Mouse (Mus musculus): ENCODE measurements around the gene Edem1. TPM values are rescaled to one million over a fixed set of nuclear protein-coding genes. Genes with fewer than 3 reads are reported as not detected.

Gene Edem1
- total and polyA plus RNA-seq, 3 experiments: 70.9 to 216 (median 157) TPM

DNA sequence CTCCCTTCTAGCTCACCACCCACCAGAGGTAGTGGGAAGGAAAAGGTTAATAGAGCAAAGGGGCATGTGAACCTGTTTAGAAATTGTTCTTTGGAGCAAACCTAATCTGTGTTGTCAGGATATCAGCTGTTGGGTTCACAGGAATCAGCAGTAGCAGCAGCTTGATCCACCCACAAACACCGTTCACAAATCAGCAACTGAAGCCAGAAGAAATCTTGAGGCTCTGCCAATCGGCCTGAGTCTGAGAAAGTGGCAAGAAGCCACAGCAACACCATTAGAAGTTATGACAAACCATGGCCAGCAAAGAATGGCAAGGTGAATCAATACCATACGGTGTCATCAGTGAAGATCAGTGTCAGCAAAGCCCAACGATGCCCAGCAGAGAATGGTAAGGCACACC, 42.8 kb downstream of the Edem1 start:
- in situ Hi-C loops (cut with MboI; ENCODE audit: low pct_ligation_motif_present, low pct_unique_long_range_greater_than_20kb, low sequenced_read_pairs): loop anchor here (25.0 kb wide), 1 partner anchor 291 kb away; no protein-coding TSS in a partner anchor
- no peak overlapping the region for H3K4me2 ChIP-seq (ENCODE audit: insufficient read depth, low read depth, poor library complexity, severe bottlenecking)
- dilution Hi-C loops (cut with MboI; ENCODE audit: extremely low pct_ligation_motif_present, extremely low pct_unique_long_range_greater_than_20kb, low sequenced_read_pairs): no loop called here
- H3K27ac ChIP-seq (ENCODE audit: insufficient read depth, low read depth): no peak overlapping the region
- H3K79me2 ChIP-seq (replicated peaks; ENCODE audit: control insufficient read depth, extremely low read depth, insufficient read depth, poor library complexity, severe bottlenecking): no peaks in the 10 kb centered on the region
- H3K4me1 ChIP-seq (ENCODE audit: control insufficient read depth in 1 of 2, insufficient read depth in 2 of 2): peaks cover 0 to 7% of the 10 kb centered on the region in 2 experiments; a peak in 2 of 4 replicates
- no peak overlapping the region for H3K4me3 ChIP-seq (replicated peaks in 1 of 3; ENCODE audit: low read depth in 2 of 3, low read length in 2 of 3, poor library complexity in 1 of 3)
- H3K9ac ChIP-seq (ENCODE audit: insufficient read depth, low read depth): no peak overlapping the region
- H3K27me3 ChIP-seq (replicated peaks): no peaks in the 10 kb centered on the region
- H3K9me3 ChIP-seq (replicated peaks; ENCODE audit: low read length): no peaks in the 10 kb centered on the region
- TF ChIP-seq CHD2 (IDR thresholded peaks at IDR 0.05; ENCODE audit: low read length) (no peak), TBP (conservative IDR thresholded peaks at IDR 0.05; ENCODE audit: low read depth, low read length) (no peak), MAX (IDR thresholded peaks at IDR 0.05; ENCODE audit: low read length) (no peak), RAD21 (IDR thresholded peaks at IDR 0.05; ENCODE audit: low read depth, low read length) (no peak)
- H3K36me3 ChIP-seq (replicated peaks in 1 of 2; ENCODE audit: control insufficient read depth in 1 of 2, insufficient read depth in 1 of 2, low read length in 1 of 2): no peaks in the 10 kb centered on the region
- no peak for DNase-seq (ENCODE audit: extremely low read depth)

DNA sequence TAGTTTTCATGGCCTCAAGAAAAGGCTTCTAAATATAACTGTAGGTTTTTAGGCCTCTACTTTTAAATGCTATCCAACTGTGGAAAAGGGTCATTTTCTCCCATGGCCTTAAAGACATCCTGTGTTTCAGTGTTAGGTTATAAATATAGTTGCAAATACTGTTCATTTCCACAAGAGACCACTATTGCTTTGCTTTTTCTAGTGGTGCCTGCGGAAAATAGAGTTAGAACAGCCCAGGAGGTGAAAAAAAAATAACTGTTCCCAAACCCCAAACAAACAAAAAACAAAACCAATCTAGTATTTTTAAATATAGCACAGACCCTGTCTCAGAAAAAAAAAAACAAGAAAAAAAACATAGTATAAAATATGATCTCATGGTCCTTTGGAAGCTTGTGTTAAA, 46.9 kb downstream of the Edem1 start:
- H3K79me2 ChIP-seq (replicated peaks; ENCODE audit: control insufficient read depth, extremely low read depth, insufficient read depth, poor library complexity, severe bottlenecking): no peaks in the 10 kb centered on the region
- peaks cover 5% of the 10 kb centered on the region for H3K9me3 ChIP-seq (replicated peaks; ENCODE audit: low read length)
- H3K27me3 ChIP-seq (replicated peaks): no peaks in the 10 kb centered on the region
- DNase-seq (ENCODE audit: extremely low read depth): no peak
- H3K4me2 ChIP-seq (ENCODE audit: insufficient read depth, low read depth, poor library complexity, severe bottlenecking): peak overlapping the region; percentile 98
- TF ChIP-seq RAD21 (IDR thresholded peaks at IDR 0.05; ENCODE audit: low read depth, low read length) (peak; percentile 69), SMC3 (IDR thresholded peaks at IDR 0.05; ENCODE audit: low read depth, low read length) (peak; percentile 46), TCF12 (IDR thresholded peaks at IDR 0.05; ENCODE audit: low read depth, low read length) (no peak), NRF1 (IDR thresholded peaks at IDR 0.05; ENCODE audit: low read depth, low read length) (no peak), CTCF (conservative IDR thresholded peaks at IDR 0.05 in 1 of 2, IDR thresholded peaks at IDR 0.05 in 1 of 2; ENCODE audit: low read depth in 2 of 2, low read length in 2 of 2) (peak in 1 of 2 experiments; percentile 55; a peak in 2 of 4 replicates), RCOR1 (conservative IDR thresholded peaks at IDR 0.05; ENCODE audit: low read depth, low read length) (no peak), ZNF384 (IDR thresholded peaks at IDR 0.05; ENCODE audit: low read depth, low read length) (peak; percentile 68), ZMIZ1 (IDR thresholded peaks at IDR 0.05; ENCODE audit: low read depth, low read length) (no peak)
- H3K36me3 ChIP-seq (replicated peaks in 1 of 2; ENCODE audit: control insufficient read depth in 1 of 2, insufficient read depth in 1 of 2, low read length in 1 of 2): no peaks in the 10 kb centered on the region
- no peak overlapping the region for H3K27ac ChIP-seq (ENCODE audit: insufficient read depth, low read depth)
- in situ Hi-C loops (cut with MboI; ENCODE audit: low pct_ligation_motif_present, low pct_unique_long_range_greater_than_20kb, low sequenced_read_pairs): no loop called here
- H3K9ac ChIP-seq (ENCODE audit: insufficient read depth, low read depth): peak overlapping the region; percentile 67; the same call in 1 of the 2 replicates
- peaks cover 0 to 7% of the 10 kb centered on the region in 2 experiments; a peak in 2 of 4 replicates for H3K4me1 ChIP-seq (ENCODE audit: control insufficient read depth in 1 of 2, insufficient read depth in 2 of 2)
- dilution Hi-C loops (cut with MboI; ENCODE audit: extremely low pct_ligation_motif_present, extremely low pct_unique_long_range_greater_than_20kb, low sequenced_read_pairs): no loop called here
- no peak overlapping the region for H3K4me3 ChIP-seq (replicated peaks in 1 of 3; ENCODE audit: low read depth in 2 of 3, low read length in 2 of 3, poor library complexity in 1 of 3)

DNA sequence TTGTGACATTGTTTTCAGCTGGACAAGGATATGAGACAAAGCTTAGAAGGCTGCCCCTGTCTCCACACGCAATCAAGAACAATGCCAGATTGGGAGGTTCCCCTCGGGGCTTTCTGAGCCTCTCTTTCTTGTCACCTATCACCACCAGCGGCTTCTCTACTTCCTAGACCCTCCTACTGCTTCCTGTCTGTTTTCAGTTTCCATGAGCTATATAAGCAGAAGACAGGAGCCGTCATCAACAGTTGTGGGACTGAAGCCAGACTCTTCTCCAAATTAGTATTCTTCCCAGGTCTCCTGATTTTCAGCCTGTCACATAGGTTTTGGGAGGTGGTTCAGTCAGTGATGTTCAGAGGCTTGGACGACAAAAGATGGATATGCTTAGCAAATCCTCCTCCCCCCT, 47.6 kb downstream of the Edem1 start:
- Histone ChIP-seq H3K4me2 (ENCODE audit: insufficient read depth, low read depth, poor library complexity, severe bottlenecking) (peak overlapping the region; percentile 98), H3K4me3 (replicated peaks in 1 of 3; ENCODE audit: low read depth in 2 of 3, low read length in 2 of 3, poor library complexity in 1 of 3) (peak overlapping the region; percentile 22 to 37 (median 35)), H3K4me1 (ENCODE audit: control insufficient read depth in 1 of 2, insufficient read depth in 2 of 2) (peaks cover 0 to 7% of the 10 kb centered on the region in 2 experiments; a peak in 2 of 4 replicates), H3K9ac (ENCODE audit: insufficient read depth, low read depth) (peak overlapping the region; percentile 67), H3K27me3 (replicated peaks) (no peaks in the 10 kb centered on the region), H3K27ac (ENCODE audit: insufficient read depth, low read depth) (no peak overlapping the region), H3K79me2 (replicated peaks; ENCODE audit: control insufficient read depth, extremely low read depth, insufficient read depth, poor library complexity, severe bottlenecking) (no peaks in the 10 kb centered on the region), H3K36me3 (replicated peaks in 1 of 2; ENCODE audit: control insufficient read depth in 1 of 2, insufficient read depth in 1 of 2, low read length in 1 of 2) (no peaks in the 10 kb centered on the region), H3K9me3 (replicated peaks; ENCODE audit: low read length) (peaks cover 6% of the 10 kb centered on the region)
- TF ChIP-seq NELFE (IDR thresholded peaks at IDR 0.05; ENCODE audit: low read depth, low read length) (no peak), ZKSCAN1 (IDR thresholded peaks at IDR 0.05; ENCODE audit: borderline replicate concordance, low read depth, low read length) (no peak), EP300 (IDR thresholded peaks at IDR 0.05; ENCODE audit: low read length) (no peak), ZMIZ1 (IDR thresholded peaks at IDR 0.05; ENCODE audit: low read depth, low read length) (no peak), GABPA (IDR thresholded peaks at IDR 0.05; ENCODE audit: insufficient replicate concordance, low read depth, low read length) (no peak), TCF12 (IDR thresholded peaks at IDR 0.05; ENCODE audit: low read depth, low read length) (no peak), ELF1 (IDR thresholded peaks at IDR 0.05; ENCODE audit: low read depth, low read length) (0 out of 2 replicates have a peak, but pooled peaks have one; percentile 29), TBP (conservative IDR thresholded peaks at IDR 0.05; ENCODE audit: low read depth, low read length) (peak; percentile 69)
- in situ Hi-C loops (cut with MboI; ENCODE audit: low pct_ligation_motif_present, low pct_unique_long_range_greater_than_20kb, low sequenced_read_pairs): no loop called here
- dilution Hi-C loops (cut with MboI; ENCODE audit: extremely low pct_ligation_motif_present, extremely low pct_unique_long_range_greater_than_20kb, low sequenced_read_pairs): no loop called here
- DNase-seq (ENCODE audit: extremely low read depth): peak; percentile 45
